Mouse (Mus musculus) CD8-positive naive resting alpha-beta T cell, adult 2 months (primary cell): ENCODE measurements around the gene Dcaf7.

Source experiments
- DNase-seq, 2 experiments: peaks; one replicate each; pipeline ENCODE4 v3.0.0; 2022; ENCODE audit warnings: low read depth in 2 of 2, low spot score in 2 of 2

The Dcaf7 gene

GRCm38 (mm10) chr11:106102866-106103265 is 66.2 kb downstream of the Dcaf7 start:
- no peak for DNase-seq

- no peak for DNase-seq
These were observed 69.4 kb downstream of the Dcaf7 start for GRCm38 (mm10) chr11:106106047-106106587.
